Mouse (Mus musculus) liver, embryonic 14.5 days (tissue): ENCODE data around the gene Areg. TPM values are rescaled to one million over a fixed set of nuclear protein-coding genes. Genes with fewer than 3 reads are reported as not detected.

ENCODE experiments used
- ATAC-seq: fragments of 200-750 bp; cut with Nextera tagmentation; 2 replicates; pipeline ENCODE4 v1.8.0; 2017; ENCODE audit warnings: moderate number of reproducible peaks, mild to moderate bottlenecking, moderate library complexity; ENCODE audit not compliant: insufficient read depth
- DNase-seq, 3 experiments: peaks; one replicate each; pipeline ENCODE4 v3.0.0-alpha.2; 2012 to 2013; ENCODE audit warnings: low read depth in 3 of 3, low spot score in 3 of 3
- H3K27ac ChIP-seq: fragments of 300-500 bp; sonication (generic); 2 replicates; pipeline ENCODE4 v1.5.1; 2014; ENCODE audit warnings: moderate library complexity, mild to moderate bottlenecking, control low read depth, inconsistent platforms
- H3K27me3 ChIP-seq: fragments of 300-500 bp; sonication (generic); 2 replicates; pipeline ENCODE4 v1.6.1; 2014; ENCODE audit warnings: mild to moderate bottlenecking, low read length, moderate library complexity; ENCODE audit not compliant: control insufficient read depth, insufficient read depth
- H3K36me3 ChIP-seq: fragments of 300-500 bp; sonication (generic); replicated peaks from 2 replicates; pipeline ENCODE4 v1.6.1; 2014; ENCODE audit warnings: low read depth; ENCODE audit not compliant: control insufficient read depth, insufficient read depth
- H3K4me1 ChIP-seq, 2 experiments: fragments of 200-500 bp in 1 of 2; fragments of 300-500 bp in 1 of 2; sonication (generic) in 1 of 2; replicated peaks; 2 replicates each; pipeline ENCODE4 v1.6.1; 2012 to 2014; ENCODE audit warnings: antibody characterized with exemption in 1 of 2, inconsistent platforms in 1 of 2, low read length in 1 of 2; ENCODE audit not compliant: control insufficient read depth in 2 of 2, insufficient read depth in 2 of 2
- H3K4me2 ChIP-seq: fragments of 300-500 bp; sonication (generic); 2 replicates; pipeline ENCODE4 v1.6.1; 2014; ENCODE audit warnings: low read depth, mild to moderate bottlenecking, control low read depth, moderate library complexity
- H3K4me3 ChIP-seq, 2 experiments: fragments of 200-500 bp in 1 of 2; fragments of 300-500 bp in 1 of 2; sonication (generic) in 1 of 2; 2 replicates each; pipeline ENCODE4 v1.5.1; 2012 to 2014; ENCODE audit warnings: low read depth in 2 of 2, low read length in 2 of 2, mild to moderate bottlenecking in 2 of 2, control low read depth in 1 of 2, inconsistent platforms in 1 of 2, moderate library complexity in 1 of 2; ENCODE audit not compliant: insufficient read depth in 1 of 2
- H3K9ac ChIP-seq: fragments of 300-500 bp; sonication (generic); replicated peaks from 2 replicates; pipeline ENCODE4 v1.6.1; 2014; ENCODE audit warnings: mild to moderate bottlenecking, control low read depth, moderate library complexity
- H3K9me3 ChIP-seq: fragments of 300-500 bp; sonication (generic); 2 replicates; pipeline ENCODE4 v1.6.1; 2016; ENCODE audit warnings: low read length, mixed read lengths; ENCODE audit not compliant: control insufficient read depth
- CTCF ChIP-seq: IDR thresholded peaks from 2 replicates; pipeline ENCODE4 v1.5.1; 2016; ENCODE audit warnings: antibody characterized with exemption, low read depth, control low read depth
- EP300 ChIP-seq: IDR thresholded peaks from 2 replicates; pipeline ENCODE4 v1.6.1; 2016; ENCODE audit warnings: antibody characterized with exemption, low read depth
- WGBS: fragments of 180-500 bp; shearing (Covaris S2); extraction: QIAGEN DNeasy Blood & Tissue Kit; methylation state at CpG from one replicate; pipeline ENCODE4 v1.1.7; 2014; ENCODE audit not compliant: insufficient replicate concordance; 5-methylcytosine and 5-hydroxymethylcytosine counted together
- polyA plus RNA-seq, 2 experiments: library from polyadenylated mRNA; depleted of rRNA in 1 of 2; stranded (reverse) in 1 of 2; unstranded in 1 of 2; fragments of >200 nt; fragmentation: Nextera tagmentation in 1 of 2; extraction: Ambion mirVana in 1 of 2; gene quantifications; 2 replicates each; pipeline versions ENCODE4 v1.2.1 to v1.2.3; 2012 to 2014

Gene Areg
- polyA plus RNA-seq, 2 experiments, result not detected

DNA sequence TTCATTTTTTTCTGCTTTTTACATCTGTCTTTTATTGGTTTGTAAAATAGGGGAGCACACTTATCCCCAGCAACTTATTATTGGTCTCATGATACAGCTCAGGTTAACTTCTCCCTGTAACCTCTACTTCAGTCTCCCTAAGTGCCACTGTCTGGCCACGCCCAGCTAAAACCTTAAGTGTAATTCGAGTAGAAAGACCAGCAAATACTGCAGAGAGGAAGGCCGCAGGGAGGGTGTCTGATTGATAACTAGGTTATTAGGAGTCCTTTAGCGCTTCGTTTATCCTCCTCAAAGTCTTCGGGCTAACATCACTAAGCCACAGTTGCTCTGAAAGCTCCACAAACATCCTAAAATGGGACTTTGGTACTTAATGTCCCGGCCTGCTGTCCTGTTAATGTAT is 429 bp upstream of the Areg start:
- no peak for ATAC-seq
- Histone ChIP-seq H3K4me2 (peak overlapping the region; percentile 56), H3K4me3 (no peak overlapping the region), H3K4me1 (no peaks in the 10 kb centered on the region), H3K36me3 (no peaks in the 10 kb centered on the region), H3K9ac (no peak overlapping the region), H3K9me3 (no peaks in the 10 kb centered on the region), H3K27ac (no peak overlapping the region), H3K27me3 (peaks cover 27% of the 10 kb centered on the region)
- TF ChIP-seq CTCF (no peak), EP300 (no peak)
- no peak for DNase-seq
- WGBS, result 7% methylated on average over 7 of the region's 7 CpGs

DNA sequence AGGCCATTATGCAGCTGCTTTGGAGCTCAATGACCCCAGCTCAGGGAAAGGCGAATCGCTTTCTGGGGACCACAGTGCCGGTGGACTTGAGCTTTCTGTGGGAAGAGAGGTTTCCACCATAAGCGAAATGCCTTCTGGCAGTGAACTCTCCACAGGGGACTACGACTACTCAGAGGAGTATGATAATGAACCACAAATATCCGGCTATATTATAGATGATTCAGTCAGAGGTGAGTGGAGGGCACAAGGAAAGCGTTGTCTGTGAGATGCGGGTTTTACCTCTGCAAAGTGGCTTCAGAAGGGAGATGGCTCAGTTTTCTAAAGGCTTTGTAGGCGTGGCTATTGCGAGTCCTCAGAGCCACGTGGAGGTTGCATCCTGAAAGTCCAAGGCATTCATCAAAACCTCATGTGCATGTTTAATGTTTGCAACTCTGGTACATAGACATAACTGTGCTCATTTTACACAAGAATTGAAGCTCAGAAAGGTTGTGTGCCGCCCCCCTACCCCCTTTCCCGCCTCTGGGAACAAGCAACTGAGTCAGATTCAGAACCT is 1.6 kb downstream of the Areg start:
- TF ChIP-seq CTCF (no peak), EP300 (no peak)
- Histone ChIP-seq H3K9me3 (no peaks in the 10 kb centered on the region), H3K4me1 (no peaks in the 10 kb centered on the region), H3K9ac (no peak overlapping the region), H3K4me2 (no peak overlapping the region), H3K4me3 (no peak overlapping the region), H3K36me3 (no peaks in the 10 kb centered on the region), H3K27me3 (peaks cover 27% of the 10 kb centered on the region), H3K27ac (no peak overlapping the region)
- 41% methylated on average over 13 of the region's 13 CpGs for WGBS
- ATAC-seq (no peak), DNase-seq (no peak)

DNA sequence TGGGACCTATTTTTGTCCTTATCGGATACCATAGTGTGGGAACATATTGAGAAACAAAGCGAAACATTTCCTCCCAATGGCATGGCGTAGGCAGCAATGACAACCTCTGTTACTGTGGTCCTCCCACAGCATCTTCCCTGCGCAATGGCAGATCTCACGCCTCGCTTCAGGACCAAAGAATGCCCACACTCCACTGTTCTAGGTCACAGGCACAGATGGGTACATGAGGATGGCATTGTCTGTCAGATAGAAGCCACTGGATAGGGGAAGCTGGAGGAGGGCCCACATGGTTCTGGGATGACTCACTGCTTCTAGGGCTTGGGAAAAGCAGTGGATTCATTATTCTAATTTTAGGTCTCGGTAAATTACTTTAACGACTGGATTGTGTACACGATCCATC is 5.6 kb downstream of the Areg start:
- no peak overlapping the region for H3K4me3 ChIP-seq
- H3K9ac ChIP-seq, result no peak overlapping the region
- WGBS, result 67% methylated on average over 9 of the region's 9 CpGs
- ATAC-seq (no peak), DNase-seq (no peak)
- H3K4me2 ChIP-seq, result no peak overlapping the region
- H3K27me3 ChIP-seq, result peaks cover 13% of the 10 kb centered on the region
- no peaks in the 10 kb centered on the region for H3K36me3 ChIP-seq
- no peaks in the 10 kb centered on the region for H3K9me3 ChIP-seq
- H3K27ac ChIP-seq, result no peak overlapping the region
- TF ChIP-seq CTCF, result no peak
- TF ChIP-seq EP300, result no peak
- H3K4me1 ChIP-seq, result no peaks in the 10 kb centered on the region

DNA sequence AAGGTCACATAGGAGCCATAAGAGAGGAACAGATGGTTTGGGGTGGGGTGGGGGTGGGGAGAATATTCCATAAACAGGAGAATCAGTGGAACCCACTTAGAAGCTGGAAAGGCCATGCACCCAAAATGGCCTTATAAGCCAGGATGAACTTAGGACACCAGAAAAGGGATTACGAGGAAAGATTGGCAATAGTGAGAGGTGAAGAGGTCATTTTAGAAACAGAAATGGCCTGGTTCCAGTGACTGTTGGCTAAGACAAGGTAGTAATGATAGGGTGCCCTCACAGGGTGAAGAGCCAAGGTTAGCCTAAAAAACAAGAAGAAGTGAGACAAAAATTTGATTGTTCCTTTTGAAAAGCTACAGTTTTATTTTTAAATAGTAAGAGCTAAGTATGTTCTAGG is 7.6 kb downstream of the Areg start:
- 69% methylated on average over 1 of the region's 1 CpGs for WGBS
- TF ChIP-seq CTCF (no peak), EP300 (no peak)

DNA sequence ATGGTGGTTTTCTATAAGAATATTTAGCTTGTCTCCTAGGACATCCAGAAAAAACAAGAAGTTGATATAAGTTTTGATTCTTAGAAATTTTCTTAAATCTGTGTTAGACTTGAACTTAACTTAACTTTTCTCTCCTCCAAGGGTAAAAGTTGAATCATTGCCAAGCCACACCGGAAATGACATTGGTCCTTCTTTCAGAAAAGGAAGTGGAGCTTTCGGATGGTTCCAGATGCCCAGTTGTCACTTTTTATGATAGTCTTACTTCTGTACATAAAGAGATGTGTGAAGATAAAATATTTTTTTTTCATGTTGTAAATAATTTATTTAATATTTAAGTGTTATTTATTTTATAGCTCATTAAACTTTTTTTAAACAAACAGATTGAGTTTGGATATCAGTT is 8.7 kb downstream of the Areg start:
- Histone ChIP-seq H3K4me3 (no peak overlapping the region), H3K9me3 (no peaks in the 10 kb centered on the region), H3K4me2 (no peak overlapping the region), H3K27me3 (no peaks in the 10 kb centered on the region), H3K27ac (no peak overlapping the region), H3K36me3 (no peaks in the 10 kb centered on the region), H3K4me1 (no peaks in the 10 kb centered on the region), H3K9ac (no peak overlapping the region)
- WGBS, result 39% methylated on average over 2 of the region's 2 CpGs
- TF ChIP-seq EP300, result no peak
- no peak for TF ChIP-seq CTCF
- DNase-seq (no peak), ATAC-seq (no peak)

More for the DNA sequence above, 7.6 kb downstream of the Areg start:
- no peaks in the 10 kb centered on the region for H3K9me3 ChIP-seq
- ATAC-seq, result no peak
- H3K4me1 ChIP-seq, result no peaks in the 10 kb centered on the region
- DNase-seq, result no peak
- H3K4me2 ChIP-seq, result no peak overlapping the region
- H3K27me3 ChIP-seq, result no peaks in the 10 kb centered on the region; the same call in 1 of the 2 replicates
- H3K27ac ChIP-seq, result no peak overlapping the region
- H3K36me3 ChIP-seq, result no peaks in the 10 kb centered on the region
- no peak overlapping the region for H3K9ac ChIP-seq
- no peak overlapping the region for H3K4me3 ChIP-seq
